Mouse (Mus musculus): Measurements from ENCODE around the gene Fzd4.

Fzd4 gene

DNA sequence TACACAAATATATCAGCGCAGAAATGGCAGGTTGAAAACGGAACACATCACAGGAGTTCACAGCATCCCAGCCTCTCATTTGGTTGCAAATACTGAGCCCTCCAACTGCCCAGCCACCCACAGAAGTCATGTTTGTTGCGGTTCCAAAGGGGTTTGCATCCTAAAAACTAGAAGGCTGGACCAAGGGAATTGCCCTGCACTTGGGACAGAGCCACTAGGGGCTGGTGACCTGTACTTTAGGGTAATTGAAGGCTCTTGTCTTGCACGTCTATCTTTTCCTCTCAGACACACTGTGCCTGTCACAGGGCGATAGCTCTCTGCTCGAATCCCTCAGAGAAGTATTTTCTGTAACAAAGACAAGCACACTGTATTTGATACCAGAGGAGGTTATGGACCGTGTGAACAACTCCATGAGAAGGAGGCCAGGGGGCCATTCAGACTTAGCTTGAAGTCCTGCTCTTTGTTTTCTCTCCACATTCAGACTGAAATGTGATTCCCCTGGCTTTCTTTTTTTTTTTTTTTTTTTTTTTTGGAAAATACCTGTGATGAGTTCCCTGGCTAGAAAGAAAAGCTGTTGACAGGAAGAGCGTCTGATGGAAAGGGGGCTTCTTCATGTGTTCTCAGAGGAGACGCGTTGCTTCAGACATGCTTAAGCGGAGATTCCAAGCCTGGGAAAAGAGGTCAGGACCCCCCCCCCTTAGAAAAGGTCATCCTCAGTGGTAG is 2.9 kb upstream of the Fzd4 start:
- no peak for ATAC-seq (ENCODE audit: low TSS enrichment)

DNA sequence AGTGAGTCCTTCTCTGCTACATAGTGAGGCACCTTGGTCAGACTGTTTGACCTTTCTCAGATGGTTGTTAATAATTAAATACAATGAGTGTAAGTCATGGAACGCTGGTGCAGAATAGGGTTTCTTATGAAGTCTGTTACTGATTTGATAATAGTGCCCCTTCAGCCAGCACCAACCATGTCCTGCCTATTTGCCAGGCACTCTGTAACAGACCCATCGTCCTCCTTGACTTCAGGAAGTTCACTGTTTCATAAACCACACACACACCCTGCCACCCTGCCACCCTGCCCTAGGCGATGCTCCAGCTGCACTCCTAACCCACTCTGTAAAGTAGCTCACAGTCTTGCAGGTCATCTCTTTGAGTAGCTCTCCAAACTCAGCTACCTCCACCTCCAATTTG is 2.2 kb upstream of the Fzd4 start:
- no peak for ATAC-seq (ENCODE audit: low TSS enrichment)

DNA sequence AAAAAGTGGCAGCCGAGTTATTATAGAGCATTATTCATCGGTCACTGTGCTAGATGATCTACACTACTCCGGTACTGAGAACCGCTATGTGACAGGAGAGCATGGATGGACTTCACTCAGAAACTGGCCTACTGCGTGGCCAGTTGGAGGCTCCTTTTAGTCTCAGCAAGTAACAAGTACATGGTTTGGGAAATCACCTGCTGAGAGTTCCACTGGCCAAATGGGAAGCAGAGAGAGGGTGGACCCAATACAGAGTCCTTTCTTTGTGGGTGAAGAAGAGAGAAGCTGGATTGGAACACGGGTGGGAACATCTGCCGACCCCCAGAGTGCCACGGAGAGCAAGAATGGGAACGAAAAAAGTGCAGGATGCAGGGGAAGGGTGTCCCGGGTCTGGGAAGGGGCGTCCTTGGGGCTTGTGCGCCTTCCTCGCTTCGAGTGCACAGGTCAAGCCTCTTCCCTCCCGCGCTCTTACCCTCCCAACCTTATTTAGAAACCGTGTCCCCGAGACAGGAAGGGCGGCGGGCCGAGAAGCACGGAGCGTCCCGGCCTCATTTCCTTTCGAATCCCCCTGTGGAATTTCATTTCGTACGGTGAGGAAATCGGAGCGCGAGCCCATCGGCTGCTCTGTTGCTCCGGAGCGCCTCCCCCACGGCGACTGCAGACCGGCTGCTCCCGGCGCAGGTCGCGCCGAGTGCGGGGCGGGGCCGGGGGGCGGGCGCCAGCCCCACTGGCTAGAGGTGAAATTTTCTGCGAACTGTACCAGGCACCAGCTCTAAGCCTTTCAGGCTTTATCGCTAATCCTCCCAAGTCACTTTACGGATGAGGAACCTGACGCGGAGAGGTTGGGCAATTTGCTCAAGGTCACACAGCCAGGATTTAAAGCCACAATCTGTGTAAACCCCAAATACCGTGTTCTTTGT is 842 bp upstream of the Fzd4 start:
- ATAC-seq (ENCODE audit: low TSS enrichment), result peak; percentile 66

DNA sequence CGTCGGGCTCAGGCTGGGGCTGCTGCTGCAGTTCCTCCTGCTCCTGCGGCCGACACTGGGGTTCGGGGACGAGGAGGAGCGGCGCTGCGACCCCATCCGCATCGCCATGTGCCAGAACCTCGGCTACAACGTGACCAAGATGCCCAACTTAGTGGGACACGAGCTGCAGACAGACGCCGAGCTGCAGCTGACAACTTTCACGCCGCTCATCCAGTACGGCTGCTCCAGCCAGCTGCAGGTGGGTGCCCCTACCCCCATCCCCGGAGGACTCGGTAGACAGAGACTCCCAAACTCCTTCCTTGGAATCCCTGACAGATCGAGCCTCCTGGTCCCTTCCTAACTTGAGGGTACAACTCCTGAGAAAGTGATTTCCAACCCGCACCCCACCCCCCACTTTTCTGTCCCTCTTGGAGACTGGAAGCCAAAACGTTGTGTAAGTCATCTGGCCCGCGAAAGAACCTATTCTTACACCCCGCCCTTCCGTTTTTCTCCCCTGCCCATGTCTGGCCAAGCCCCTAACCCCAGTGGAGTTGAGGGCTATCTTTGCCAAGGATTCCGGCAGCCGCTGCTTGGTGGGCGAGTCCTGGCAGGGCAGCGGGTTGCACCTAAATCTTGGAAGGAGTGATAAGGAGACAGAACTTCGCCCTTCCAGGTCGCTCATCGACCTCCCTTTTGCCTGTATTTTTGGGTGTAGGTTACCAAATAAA is 732 bp downstream of the Fzd4 start:
- ATAC-seq (ENCODE audit: low TSS enrichment), result peak; percentile 4; the same call in 1 of the 2 replicates

DNA sequence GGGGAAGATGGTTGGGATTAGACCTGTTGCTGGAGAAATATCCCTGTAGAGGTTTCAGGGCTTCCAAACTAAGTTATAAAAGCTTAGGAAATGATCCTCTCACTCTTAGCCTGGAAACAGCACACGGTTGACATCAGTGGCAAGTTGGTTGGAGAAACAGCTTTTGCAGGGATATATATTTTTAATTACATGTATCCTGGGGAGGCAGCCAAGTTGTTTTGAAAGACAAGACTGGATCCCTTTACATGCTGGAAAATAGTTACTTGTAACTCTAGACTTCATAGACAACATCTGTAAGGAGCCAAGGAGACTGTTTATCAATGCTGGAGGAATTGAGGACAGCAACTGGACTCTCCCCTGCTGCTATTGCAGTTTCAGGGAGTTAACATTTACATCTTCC is 1.9 kb downstream of the Fzd4 start:
- ATAC-seq (ENCODE audit: low TSS enrichment), result no peak

DNA sequence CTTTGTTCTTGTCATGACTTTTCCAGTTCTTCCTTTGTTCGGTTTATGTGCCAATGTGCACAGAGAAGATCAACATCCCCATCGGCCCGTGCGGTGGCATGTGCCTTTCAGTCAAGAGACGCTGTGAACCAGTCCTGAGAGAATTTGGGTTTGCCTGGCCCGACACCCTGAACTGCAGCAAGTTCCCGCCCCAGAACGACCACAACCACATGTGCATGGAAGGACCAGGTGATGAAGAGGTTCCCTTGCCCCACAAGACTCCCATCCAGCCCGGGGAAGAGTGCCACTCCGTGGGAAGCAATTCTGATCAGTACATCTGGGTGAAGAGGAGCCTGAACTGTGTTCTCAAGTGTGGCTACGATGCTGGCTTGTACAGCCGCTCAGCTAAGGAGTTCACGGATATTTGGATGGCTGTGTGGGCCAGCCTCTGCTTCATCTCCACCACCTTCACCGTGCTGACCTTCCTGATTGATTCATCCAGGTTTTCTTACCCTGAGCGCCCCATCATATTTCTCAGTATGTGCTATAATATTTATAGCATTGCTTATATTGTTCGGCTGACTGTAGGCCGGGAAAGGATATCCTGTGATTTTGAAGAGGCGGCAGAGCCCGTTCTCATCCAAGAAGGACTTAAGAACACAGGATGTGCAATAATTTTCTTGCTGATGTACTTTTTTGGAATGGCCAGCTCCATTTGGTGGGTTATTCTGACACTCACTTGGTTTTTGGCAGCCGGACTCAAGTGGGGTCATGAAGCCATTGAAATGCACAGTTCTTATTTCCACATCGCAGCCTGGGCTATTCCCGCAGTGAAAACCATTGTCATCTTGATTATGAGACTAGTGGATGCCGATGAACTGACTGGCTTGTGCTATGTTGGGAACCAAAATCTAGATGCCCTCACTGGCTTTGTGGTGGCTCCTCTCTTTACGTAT is 3.1 kb downstream of the Fzd4 start:
- ATAC-seq (ENCODE audit: low TSS enrichment), result no peak

DNA sequence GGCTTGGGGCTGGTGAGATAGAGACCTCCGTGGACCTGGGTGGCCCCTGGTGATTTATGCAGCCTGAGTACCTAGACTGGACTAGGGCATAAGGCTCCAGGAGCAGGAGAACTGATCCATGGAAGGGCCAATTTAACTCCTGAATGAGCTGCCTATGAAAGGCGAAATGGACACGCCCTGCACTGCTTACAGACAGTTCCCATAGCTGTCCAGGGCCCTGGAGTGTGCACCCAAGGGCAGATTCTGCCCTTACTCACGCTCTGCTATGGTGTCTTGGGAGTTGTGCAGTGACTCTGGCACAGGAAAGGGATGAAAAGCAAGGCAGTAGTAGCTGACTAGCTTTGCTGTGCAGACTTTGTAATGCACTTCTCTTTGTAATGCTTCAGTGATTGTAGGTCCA is 6.1 kb downstream of the Fzd4 start:
- ATAC-seq (ENCODE audit: low TSS enrichment), result no peak

DNA sequence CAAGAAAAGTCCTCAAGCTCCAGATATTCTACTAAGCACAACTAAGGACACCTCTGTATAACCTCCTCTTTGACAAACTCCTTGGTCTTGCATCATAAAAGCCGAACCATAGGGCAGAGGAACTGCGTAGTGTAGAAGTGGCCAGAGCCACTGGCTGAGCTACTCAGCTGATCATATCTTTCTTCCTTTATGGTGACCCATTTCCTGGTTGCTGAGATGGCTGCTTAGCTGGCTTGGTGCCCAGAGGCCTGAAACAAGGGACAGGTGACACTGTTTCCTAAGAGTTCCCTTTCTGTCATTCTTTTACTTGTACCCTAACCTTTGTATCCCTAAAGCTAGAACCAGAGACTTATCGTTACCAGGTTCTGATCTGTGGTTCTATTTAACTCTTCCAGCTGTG is 7.2 kb downstream of the Fzd4 start:
- ATAC-seq (ENCODE audit: low TSS enrichment), result no peak

DNA sequence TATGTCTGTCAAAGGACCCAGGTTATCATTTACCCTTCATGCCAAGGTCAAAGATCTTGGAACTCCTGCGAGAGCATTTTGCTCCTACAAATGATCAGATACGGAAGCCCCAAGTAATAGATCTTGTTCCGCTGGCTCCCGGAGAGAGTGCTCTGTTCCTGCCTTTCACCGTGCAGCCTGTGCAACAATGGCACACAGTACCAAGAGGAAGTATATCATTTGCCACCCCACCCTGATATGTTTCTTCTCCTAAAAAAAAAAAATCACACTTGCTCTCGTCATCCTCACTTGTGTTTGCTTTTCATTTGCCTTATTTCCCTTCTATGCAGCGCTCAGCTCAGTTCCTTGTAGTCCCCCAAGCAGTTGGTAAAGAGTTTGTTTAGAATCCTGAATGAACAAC is 7.9 kb downstream of the Fzd4 start:
- ATAC-seq (ENCODE audit: low TSS enrichment), result no peak

DNA sequence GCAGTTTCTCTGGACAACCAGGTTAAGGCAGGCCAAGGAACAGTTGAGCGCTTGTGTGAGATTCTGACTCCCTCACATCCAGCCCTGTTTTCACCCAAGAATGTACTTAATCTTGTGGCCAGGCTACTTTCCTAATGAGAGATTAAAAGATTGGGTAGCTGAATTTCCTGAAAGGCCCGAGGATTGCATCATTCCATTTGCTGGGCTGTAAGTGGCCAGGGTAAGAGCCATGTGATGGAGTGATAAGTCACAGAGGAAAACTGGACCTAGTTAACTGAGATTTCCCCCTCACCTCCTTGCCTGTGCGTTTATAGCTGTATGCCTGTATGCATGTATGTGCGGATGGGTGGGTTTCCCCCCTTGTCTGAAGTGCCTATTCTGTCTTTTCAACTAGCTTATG is 11.9 kb downstream of the Fzd4 start:
- no peak for ATAC-seq (ENCODE audit: low TSS enrichment)

DNA sequence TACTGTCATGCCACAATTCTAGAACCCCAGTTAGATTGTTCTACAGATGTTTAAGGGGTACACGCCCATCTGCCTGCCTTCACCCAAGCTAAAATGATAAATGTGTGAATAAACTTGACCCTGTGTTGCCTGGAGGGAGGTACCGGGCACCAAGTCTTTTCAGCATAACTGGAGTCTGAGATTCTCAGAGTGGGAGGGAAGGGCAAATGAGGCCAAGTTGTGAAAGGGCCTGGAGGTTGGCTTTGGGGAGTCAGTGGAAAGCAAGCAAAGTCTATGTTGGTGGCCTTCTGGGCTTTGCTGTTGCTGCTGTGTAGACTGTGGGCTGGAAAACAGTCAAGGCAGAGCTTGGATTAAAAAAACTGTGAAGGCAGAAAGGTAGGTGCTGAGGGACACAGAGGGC is 13.6 kb downstream of the Fzd4 start:
- ATAC-seq (ENCODE audit: low TSS enrichment), result no peak

DNA sequence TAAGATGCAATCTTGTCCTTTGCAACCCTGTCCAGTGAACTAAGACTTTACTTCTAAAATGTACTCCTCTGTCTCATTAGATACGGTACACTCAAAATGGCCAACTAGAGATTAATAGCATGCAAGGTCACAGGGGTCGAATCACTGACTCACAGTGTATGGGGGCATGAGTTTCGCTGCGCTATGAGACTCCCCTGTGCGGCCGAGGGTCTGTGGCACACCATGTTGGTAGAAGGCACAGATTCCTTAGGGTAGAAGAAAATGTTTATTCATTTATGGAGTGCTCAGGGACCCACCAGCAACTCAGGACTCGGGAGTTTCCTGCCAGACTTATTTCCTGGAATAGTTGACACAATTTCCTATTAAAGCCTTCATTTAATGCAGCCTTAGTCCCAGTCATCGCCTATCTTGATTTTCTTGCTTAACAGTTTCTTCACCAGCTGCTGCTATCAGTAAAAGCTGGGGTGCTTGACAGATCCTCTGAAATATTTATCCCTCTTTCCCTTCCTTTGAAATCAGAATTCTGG is 14.0 kb downstream of the Fzd4 start:
- no peak for ATAC-seq (ENCODE audit: low TSS enrichment)

DNA sequence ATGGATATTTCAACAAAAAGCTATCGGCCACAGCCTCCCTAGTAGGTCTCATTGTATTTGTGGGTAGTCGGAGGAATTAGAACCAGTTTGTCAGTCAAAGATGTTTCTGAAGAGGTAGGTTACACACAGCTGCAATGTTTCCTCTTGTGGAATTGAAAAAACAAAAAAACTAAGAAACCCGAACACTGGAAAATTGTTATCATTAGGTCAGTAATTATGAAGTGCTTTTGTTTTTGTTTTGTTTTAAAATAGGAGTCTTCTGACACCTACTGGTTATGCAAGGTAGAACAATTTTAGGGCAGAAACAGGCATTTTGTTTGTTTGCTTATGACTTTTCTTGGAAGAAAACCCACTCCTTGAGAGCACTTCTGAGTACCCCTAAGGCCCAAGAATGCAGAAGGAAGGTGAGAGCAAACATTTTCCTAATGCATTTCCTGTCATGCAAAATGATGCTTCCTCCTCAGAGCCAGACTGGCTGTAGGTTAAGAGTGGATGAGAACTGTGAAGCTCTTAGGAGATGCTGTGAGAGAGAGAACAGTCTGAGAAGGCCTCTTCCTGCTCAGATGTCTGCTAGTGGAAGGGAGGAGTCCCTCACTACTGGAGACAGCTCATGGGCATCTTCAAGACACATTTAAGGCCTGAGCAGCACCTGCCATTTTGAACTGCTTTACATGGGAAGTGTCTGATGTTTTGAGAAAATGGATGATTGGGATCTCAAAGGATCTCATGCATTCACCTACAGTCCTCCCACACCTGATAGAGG is 14.9 kb downstream of the Fzd4 start:
- ATAC-seq (ENCODE audit: low TSS enrichment), result no peak

DNA sequence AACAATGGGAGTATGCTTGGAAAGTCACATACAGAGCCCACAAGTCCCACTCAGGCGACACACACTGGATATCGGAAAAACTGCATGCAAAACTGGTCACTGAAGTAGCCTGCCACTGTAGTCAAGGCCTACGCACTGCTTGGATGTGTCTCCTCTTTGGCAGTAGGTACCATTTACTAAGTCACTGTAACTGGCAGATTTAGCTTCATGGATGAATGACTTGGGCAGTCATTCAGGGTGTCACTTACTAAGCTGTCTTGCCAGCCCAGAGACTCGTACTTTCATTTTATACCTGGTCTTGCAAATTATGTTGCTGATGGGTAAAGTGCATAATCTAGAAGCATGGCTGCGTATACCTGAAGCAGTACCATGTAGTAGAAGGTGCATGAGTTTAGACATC is 17.1 kb downstream of the Fzd4 start:
- ATAC-seq (ENCODE audit: low TSS enrichment), result no peak

DNA sequence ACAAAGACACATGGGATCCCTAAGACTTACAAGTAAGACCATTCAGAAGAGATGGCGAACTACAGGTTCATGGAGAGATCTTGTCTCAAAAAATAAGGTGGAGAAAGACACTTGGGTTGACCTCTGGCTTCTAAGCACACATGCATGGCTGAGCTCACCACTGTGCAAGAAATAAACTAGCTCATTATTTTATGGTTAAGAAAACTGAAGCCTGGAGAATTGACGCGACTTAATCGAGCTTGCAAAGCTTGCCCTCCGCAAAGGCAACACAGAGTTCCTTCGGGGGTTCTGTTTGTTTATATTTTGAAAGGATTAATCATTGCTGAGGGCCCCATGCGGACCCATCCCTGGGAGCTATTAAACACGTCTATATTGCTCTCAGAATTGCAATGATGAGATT is 18.5 kb downstream of the Fzd4 start:
- ATAC-seq (ENCODE audit: low TSS enrichment), result no peak

DNA sequence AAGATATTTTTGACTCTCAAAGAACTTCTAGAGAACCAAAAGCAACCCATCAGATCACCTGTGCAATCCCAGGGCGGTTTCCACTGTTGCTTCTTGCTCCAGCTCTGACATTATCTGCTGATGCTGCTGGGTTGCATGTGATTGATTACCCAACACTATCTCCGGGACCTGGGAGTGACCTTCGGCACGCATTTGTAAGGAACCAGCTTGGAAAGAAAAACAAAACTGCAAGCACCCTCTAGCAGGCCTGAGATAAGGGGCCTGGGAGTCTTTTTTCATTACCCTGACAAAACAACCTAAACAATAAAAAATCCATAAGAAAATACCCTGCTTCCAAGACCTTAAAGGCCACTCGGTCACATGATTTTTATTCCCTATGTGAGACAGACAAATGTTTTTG is 19.0 kb downstream of the Fzd4 start:
- no peak for ATAC-seq (ENCODE audit: low TSS enrichment)

DNA sequence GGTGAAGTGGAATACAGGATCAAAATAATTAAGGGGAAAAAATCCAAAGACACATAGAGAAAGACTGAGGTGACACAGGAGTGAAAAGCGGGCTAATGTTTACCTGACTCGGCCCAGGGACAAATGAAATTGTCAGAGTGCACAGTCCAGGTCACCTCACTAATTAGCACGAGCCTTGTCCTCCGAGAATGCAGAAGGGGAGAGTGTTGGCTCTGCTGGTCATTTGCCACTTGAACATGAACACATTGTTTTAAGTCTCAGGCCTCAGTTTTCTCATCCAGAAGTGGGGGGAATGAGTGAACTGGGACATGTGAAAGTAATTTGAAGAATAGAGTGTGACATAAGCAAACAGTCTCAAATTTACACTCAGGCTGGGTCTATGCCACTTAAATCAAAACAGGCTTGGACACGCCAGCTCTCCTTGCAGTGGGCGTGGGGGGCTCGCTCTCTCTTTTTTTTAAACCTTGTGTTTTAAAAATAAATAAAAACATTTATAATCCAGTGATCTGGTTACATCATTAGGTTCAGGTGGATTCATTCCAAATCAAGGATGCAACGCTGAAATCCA is 19.6 kb downstream of the Fzd4 start:
- no peak for ATAC-seq (ENCODE audit: low TSS enrichment)

DNA sequence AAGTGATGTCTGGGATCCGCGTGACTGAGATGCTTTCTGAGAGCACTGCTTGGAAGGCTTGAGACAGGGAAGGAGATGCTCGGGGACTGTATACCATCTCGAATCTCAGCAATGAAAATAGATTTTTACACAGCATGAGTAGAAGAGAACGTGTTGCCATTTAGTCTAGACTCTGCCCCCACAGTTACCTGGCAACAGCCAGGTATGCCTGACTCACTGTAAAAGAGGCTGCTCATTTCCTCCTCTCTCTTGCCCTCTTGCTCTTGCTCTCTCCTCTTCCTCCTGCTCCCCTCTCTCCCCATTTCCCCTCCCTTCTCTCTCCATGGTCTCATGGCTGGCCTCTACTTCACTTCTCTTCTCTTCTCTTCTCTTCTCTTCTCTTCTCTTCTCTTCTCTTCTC is 20.5 kb downstream of the Fzd4 start:
- no peak for ATAC-seq (ENCODE audit: low TSS enrichment)

DNA sequence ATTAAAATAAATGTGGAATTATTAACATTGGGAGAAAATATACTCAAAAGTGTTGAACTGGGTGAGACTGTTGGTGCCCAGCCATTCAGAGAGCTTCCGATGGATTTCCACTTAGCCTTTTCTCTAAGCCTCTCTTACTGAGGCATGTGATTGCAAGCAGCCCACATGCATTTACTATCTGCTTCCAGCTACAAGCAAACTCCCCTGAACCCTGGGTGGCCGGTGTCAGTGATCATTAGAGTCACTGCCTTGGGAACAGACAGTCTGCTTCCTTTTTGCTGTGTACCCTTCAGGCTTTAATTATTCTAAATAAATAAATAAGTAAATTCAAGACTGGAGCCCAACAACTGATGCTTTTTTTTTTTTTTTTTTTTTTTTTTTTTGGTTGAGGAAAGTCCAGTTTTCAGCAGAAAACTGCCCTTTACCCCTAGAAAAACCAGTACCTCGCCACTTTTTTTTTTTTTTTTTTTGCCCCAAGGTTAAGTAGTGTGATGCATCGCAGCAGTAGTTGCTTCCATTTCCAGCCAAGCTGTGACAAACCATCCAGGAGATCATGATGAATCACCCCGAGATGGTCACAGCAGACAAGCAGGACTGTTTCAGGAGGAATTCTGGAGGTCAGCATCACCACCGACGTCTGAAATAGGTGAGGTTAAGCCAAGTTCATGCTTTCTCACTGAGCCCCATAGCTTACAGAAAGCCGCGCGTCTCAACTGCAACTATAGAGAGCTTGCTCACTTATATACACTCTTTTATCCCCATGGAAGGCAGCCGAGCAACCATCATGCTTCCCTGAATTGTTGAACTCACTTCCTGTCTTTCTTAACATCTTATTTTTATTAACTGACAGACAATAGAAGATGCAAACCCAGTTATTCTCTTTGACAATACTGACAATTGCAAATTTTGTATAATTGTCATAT is 21.9 kb downstream of the Fzd4 start:
- no peak for ATAC-seq (ENCODE audit: low TSS enrichment)

Measured in frontal cortex, adult (tissue).